Mouse (Mus musculus): ENCODE data around the gene Cpa3.

The Cpa3 gene

Small RNA genes within 50 kb of the gene (microRNA-seq; reads per million reads assigned to microRNA genes)
- gene Mir7007 = 0.57 to 2.0 reads per million in 2 experiments

Measured in adrenal gland (tissue).